Mouse (Mus musculus) duodenum, adult 2 months (tissue): Measurements from ENCODE around the gene 1110002E22Rik. TPM values are rescaled to one million over a fixed set of nuclear protein-coding genes. Genes with fewer than 3 reads are reported as not detected.

Source experiments
- polyA plus RNA-seq: library from polyadenylated mRNA; depleted of rRNA; stranded (reverse); fragments of >200 nt; gene quantifications from 2 replicates; pipeline ENCODE4 v1.2.3, GENCODE M21; 2012; ENCODE audit warnings: low replicate concordance; rRNA removed

1110002E22Rik gene
- polyA plus RNA-seq = not detected in 2 replicates

GRCm38 (mm10) chr3:138064732-138065645 lies at the start of gene 1110002E22Rik:
Gene 1110002E22Rik (plus strand): TSS chr3:138065052.

GRCm38 (mm10) chr3:138067288-138067687 lies 2.4 kb downstream of the 1110002E22Rik start, which contains the start of gene Gm5105:
Gene Gm5105 (minus strand): TSS chr3:138067388.

Other genes with a start within 250 kb of the 1110002E22Rik start
- gene H2afz, start 200.6 kb upstream of the 1110002E22Rik start, polyA plus RNA-seq = 295 and 310 TPM in 2 replicates
- 0.72 and 0.95 TPM in 2 replicates for gene Dnajb14, start 197.4 kb upstream of the 1110002E22Rik start, polyA plus RNA-seq
- gene Lamtor3, start 146.5 kb upstream of the 1110002E22Rik start, polyA plus RNA-seq = 5.6 and 5.9 TPM in 2 replicates
- gene Dapp1, start 83.5 kb upstream of the 1110002E22Rik start, polyA plus RNA-seq = 4.7 and 9.3 TPM in 2 replicates
- 0.15 and 0.19 TPM in 2 replicates for gene Gm5105, start 2.3 kb downstream of the 1110002E22Rik start, polyA plus RNA-seq
- gene Trmt10a, start 78.4 kb downstream of the 1110002E22Rik start, polyA plus RNA-seq = 0.06 and 0.47 TPM in 2 replicates
- gene Mttp, start 79.9 kb downstream of the 1110002E22Rik start, polyA plus RNA-seq = 78.2 and 79.6 TPM in 2 replicates
- gene 4930579F01Rik, start 128.8 kb downstream of the 1110002E22Rik start, polyA plus RNA-seq = not detected in 2 replicates
- 0.21 and 0.28 TPM in 2 replicates for gene Adh7, start 152.7 kb downstream of the 1110002E22Rik start, polyA plus RNA-seq
- gene Adh1, start 195.9 kb downstream of the 1110002E22Rik start, polyA plus RNA-seq = 308 and 385 TPM in 2 replicates
- gene Adh6a, start 248.2 kb downstream of the 1110002E22Rik start, polyA plus RNA-seq = 93.2 and 104 TPM in 2 replicates